Mouse (Mus musculus) lung, postnatal 0 days (tissue): ENCODE measurements at regions not wholly inside any gene's neighbourhood (a gene's known extent, or its start where the extent isn't known, plus 50 kb on each side); places are given as distances from the start of the nearest gene placed in this dataset.

Source experiments
- ATAC-seq: fragments of 200-750 bp; cut with Nextera tagmentation; 2 replicates; pipeline ENCODE4 v1.8.0; 2017; ENCODE audit warnings: moderate library complexity
- DNase-seq: peaks from one replicate; pipeline ENCODE4 v3.0.0-alpha.2; 2016; ENCODE audit warnings: low spot score
- H3K27ac ChIP-seq: fragments of 300-500 bp; sonication (generic); 2 replicates; pipeline ENCODE4 v1.5.1; 2014; ENCODE audit warnings: antibody characterized with exemption, mild to moderate bottlenecking, low read length, mixed read lengths
- H3K27me3 ChIP-seq: fragments of 300-500 bp; sonication (generic); replicated peaks from 2 replicates; pipeline ENCODE4 v1.6.1; 2014; ENCODE audit warnings: low read length, mixed read lengths; ENCODE audit not compliant: insufficient read depth
- H3K36me3 ChIP-seq: fragments of 300-500 bp; sonication (generic); 2 replicates; pipeline ENCODE4 v1.6.1; 2014; ENCODE audit warnings: low read length, mixed read lengths; ENCODE audit not compliant: insufficient read depth
- H3K4me1 ChIP-seq: fragments of 300-500 bp; sonication (generic); 2 replicates; pipeline ENCODE4 v1.6.1; 2014; ENCODE audit warnings: antibody characterized with exemption, low read depth, low read length, mixed read lengths; ENCODE audit not compliant: insufficient read depth
- H3K4me2 ChIP-seq: fragments of 300-500 bp; sonication (generic); replicated peaks from 2 replicates; pipeline ENCODE4 v1.6.1; 2014; ENCODE audit warnings: low read depth, mild to moderate bottlenecking, low read length, moderate library complexity, mixed read lengths
- H3K4me3 ChIP-seq: fragments of 300-500 bp; sonication (generic); 2 replicates; pipeline ENCODE4 v1.5.1; 2014; ENCODE audit warnings: low read depth, low read length
- H3K9ac ChIP-seq: fragments of 300-500 bp; sonication (generic); replicated peaks from 2 replicates; pipeline ENCODE4 v1.6.1; 2014; ENCODE audit warnings: low read depth, mild to moderate bottlenecking
- H3K9me3 ChIP-seq: fragments of 300-500 bp; sonication (generic); 2 replicates; pipeline ENCODE4 v1.6.1; 2016; ENCODE audit warnings: low read length, mixed read lengths
- CTCF ChIP-seq: IDR thresholded peaks from 2 replicates; pipeline ENCODE4 v1.5.1; 2016; ENCODE audit warnings: antibody characterized with exemption, mild to moderate bottlenecking
- EP300 ChIP-seq: IDR thresholded peaks from 2 replicates; pipeline ENCODE4 v1.6.1; 2016; ENCODE audit warnings: antibody characterized with exemption, mild to moderate bottlenecking, control low read depth
- WGBS: fragments of 180-500 bp; shearing (Covaris S2); extraction: QIAGEN DNeasy Blood & Tissue Kit; methylation state at CpG from one replicate; pipeline ENCODE4 v1.1.7; 2014; 5-methylcytosine and 5-hydroxymethylcytosine counted together

DNA sequence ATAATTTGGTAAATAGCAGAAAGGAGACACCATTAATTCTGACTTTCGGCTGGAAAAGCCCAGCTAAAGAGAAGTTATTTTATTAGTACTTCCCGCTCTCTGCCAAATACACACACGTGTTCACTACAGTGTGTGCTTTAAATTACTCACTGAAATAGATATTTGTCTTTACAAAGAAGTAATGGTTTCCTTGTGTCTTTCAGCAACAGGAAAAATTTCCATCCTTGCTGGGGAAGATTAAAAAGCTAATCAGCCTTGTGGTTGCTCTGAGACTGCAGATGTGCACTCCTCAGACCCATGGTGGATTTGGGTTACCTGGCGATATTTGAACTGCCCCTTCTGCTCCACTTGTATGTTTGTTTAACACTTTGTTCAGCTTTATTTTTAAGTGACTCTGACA, 1065.0 kb downstream of the Bcl11a start:
- DNase-seq (no peak), ATAC-seq (no peak)
- H3K27ac ChIP-seq = no peak overlapping the region
- H3K36me3 ChIP-seq = no peaks in the 10 kb centered on the region
- no peak overlapping the region for H3K9ac ChIP-seq
- H3K4me1 ChIP-seq = no peaks in the 10 kb centered on the region
- no peak overlapping the region for H3K4me3 ChIP-seq
- WGBS = 66% methylated on average over 4 of the region's 4 CpGs
- no peaks in the 10 kb centered on the region for H3K9me3 ChIP-seq
- H3K27me3 ChIP-seq = no peaks in the 10 kb centered on the region
- H3K4me2 ChIP-seq = no peak overlapping the region
- TF ChIP-seq EP300 (no peak), CTCF (no peak)

DNA sequence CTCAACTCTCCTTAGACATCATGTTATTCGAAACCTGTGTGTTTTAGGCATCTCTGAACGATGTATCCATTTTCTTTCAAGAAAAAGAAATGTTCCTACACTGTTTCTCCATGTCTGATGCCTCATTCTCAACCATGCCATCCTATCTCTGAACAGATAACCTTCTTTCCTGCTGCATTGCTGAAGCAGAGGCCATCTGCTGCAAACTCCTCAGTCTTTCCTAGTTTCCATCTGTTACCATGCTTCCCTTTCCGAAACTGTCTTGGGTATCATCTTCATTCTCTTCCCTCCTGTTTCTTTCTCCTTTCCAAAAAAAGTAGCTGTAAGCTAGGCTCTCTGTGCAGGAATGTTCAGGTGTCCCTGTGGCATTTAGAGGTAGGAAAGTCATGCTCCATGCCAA, 1063.3 kb downstream of the 5730522E02Rik start:
- WGBS = 72% methylated on average over 3 of the region's 3 CpGs
- no peak overlapping the region for H3K4me2 ChIP-seq
- no peaks in the 10 kb centered on the region for H3K9me3 ChIP-seq
- no peak overlapping the region for H3K9ac ChIP-seq
- H3K4me1 ChIP-seq = no peaks in the 10 kb centered on the region
- no peak overlapping the region for H3K4me3 ChIP-seq
- DNase-seq = no peak
- no peak for ATAC-seq
- no peak for TF ChIP-seq EP300
- TF ChIP-seq CTCF = no peak
- H3K27ac ChIP-seq = no peak overlapping the region
- H3K36me3 ChIP-seq = no peaks in the 10 kb centered on the region
- H3K27me3 ChIP-seq = no peaks in the 10 kb centered on the region

DNA sequence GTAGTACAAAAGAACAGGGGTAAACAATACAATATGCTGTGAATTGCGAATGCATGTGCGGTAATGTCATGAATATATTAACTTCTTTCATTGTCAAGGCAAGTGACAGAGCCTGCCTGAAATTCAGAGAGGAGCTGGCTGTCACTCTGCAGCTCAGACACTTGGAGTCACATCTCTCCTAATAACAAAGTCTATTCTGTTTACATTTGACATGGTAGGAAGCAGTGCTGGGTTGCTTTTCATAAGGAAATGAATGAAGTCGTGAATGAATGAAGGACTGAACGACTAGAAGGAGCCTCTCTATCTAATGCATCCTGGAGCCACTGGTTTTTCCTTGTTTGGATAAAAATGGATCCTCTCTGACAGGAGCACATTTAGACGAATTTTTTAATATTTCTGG, 1053.9 kb downstream of the 5730522E02Rik start:
- Histone ChIP-seq H3K4me2 (no peak overlapping the region), H3K4me1 (no peaks in the 10 kb centered on the region)
- DNase-seq = no peak

DNA sequence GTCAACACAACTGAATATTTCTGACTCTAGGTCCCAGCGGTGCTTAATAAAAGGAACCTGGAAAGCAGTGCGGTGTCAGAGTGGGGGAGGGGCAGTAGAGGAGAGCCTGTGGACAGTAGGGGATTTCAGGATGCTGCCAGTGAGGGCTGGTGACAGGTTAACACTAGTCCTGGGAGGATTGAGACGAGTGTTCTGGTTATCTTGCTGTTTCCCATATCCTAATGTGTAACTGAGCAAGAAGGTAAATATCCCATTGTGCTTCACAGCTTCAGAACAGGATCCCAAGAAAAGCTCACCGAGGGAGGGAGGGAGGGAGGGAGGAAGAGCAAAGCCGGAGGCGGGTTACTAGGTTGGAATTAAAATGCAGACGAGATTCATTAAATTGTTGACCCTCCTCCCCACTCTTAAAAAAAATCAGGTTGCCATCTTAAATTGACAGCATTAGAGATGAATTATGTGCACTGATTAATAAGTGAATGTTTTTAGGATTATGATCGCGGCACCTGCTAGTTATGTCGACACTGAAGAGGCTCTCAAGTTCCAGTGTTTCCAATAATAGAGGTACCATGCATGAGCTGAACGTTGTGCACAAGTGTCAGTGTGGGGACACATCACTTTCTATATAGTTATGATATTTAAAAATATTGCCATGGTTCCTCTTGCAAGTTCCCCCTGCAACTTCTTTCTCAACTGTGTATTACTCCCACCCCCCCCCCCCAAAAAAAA, 1053.3 kb downstream of the 5730522E02Rik start:
- no peak overlapping the region for H3K4me2 ChIP-seq
- DNase-seq = no peak

More for the DNA sequence above, 1053.9 kb downstream of the 5730522E02Rik start:
- H3K27ac ChIP-seq = no peak overlapping the region
- no peak overlapping the region for H3K9ac ChIP-seq
- H3K9me3 ChIP-seq = no peaks in the 10 kb centered on the region
- no peak overlapping the region for H3K4me3 ChIP-seq
- no peak for ATAC-seq
- H3K27me3 ChIP-seq = no peaks in the 10 kb centered on the region
- no peak for TF ChIP-seq CTCF
- no peak for TF ChIP-seq EP300
- WGBS = 29% methylated on average over 5 of the region's 5 CpGs
- H3K36me3 ChIP-seq = no peaks in the 10 kb centered on the region

DNA sequence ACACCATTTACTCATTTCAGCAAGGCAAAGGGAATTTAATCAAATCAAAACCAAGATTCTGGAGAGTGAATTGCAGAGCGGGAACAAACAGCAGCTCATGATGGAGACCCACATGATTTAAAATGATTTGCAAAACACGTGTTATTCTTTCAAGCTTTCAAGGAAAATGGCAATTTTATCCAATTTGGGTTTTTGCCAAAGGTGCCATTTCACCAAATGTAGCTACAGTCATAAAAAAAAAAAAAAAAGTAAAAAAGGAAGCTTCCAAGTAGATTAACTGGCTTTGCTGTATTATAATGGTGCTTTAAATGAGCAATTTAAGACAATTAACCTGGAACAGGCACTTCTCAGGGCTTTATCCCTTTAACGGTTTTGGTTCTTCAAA, 1052.7 kb downstream of the 5730522E02Rik start:
- Histone ChIP-seq H3K9me3 (no peaks in the 10 kb centered on the region), H3K27me3 (no peaks in the 10 kb centered on the region), H3K27ac (no peak overlapping the region), H3K4me1 (no peaks in the 10 kb centered on the region), H3K4me3 (no peak overlapping the region), H3K9ac (no peak overlapping the region), H3K4me2 (no peak overlapping the region), H3K36me3 (no peaks in the 10 kb centered on the region)
- no peak for ATAC-seq
- WGBS = 65% methylated on average over 3 of the region's 3 CpGs
- TF ChIP-seq EP300 (no peak), CTCF (no peak)
- no peak for DNase-seq

More for the DNA sequence above, 1053.3 kb downstream of the 5730522E02Rik start:
- H3K4me1 ChIP-seq = no peaks in the 10 kb centered on the region
- H3K4me3 ChIP-seq = no peak overlapping the region
- WGBS = 26% methylated on average over 11 of the region's 11 CpGs
- ATAC-seq = no peak
- no peaks in the 10 kb centered on the region for H3K27me3 ChIP-seq
- H3K27ac ChIP-seq = no peak overlapping the region
- H3K9me3 ChIP-seq = no peaks in the 10 kb centered on the region
- no peak overlapping the region for H3K9ac ChIP-seq
- H3K36me3 ChIP-seq = no peaks in the 10 kb centered on the region
- no peak for TF ChIP-seq EP300
- no peak for TF ChIP-seq CTCF

DNA sequence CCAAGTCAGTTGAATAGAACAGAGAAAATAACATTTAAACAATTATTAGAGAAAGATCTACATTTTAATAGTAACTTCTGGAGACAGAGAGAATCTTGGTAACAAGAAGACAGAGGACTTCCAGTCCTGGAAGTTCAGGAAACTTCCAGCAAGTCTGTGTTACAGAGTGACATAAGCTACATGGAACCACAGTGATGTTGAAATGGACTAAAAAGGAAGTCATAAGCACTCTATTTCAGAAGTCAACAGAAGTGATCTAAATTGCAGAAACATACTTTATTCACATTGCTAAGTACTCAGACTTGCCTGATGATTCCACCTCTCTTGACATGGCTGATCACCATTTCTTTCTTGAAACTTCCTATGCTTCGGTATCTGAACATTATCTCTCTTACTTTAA, 1051.7 kb downstream of the 5730522E02Rik start:
- no peak for ATAC-seq
- 86% methylated on average over 1 of the region's 1 CpGs for WGBS

DNA sequence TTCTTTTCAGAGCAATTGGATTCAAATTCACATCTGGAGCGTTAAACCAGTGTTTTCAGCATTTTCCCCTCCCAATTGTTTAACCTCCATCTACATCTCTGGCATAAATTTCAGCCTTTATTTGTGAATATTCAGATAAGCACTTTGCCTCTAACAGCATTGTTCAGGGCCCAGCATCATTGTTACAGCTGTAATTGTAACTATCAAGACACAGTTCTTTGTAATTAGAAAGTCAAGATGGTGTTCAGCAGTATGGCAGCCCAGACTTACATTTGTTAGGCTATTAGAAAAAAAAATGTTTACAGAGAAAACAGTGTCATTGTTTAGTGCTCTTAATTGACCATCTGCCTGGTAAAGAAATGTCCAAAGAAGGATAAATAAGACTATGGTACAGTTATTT, 1042.6 kb downstream of the 5730522E02Rik start:
- ATAC-seq = no peak
- WGBS = 83% methylated on average over 1 of the region's 1 CpGs
- Histone ChIP-seq H3K27ac (no peak overlapping the region), H3K4me1 (no peaks in the 10 kb centered on the region), H3K4me3 (no peak overlapping the region), H3K4me2 (no peak overlapping the region), H3K36me3 (no peaks in the 10 kb centered on the region), H3K27me3 (no peaks in the 10 kb centered on the region), H3K9ac (no peak overlapping the region), H3K9me3 (no peaks in the 10 kb centered on the region)
- no peak for DNase-seq
- TF ChIP-seq CTCF = no peak
- no peak for TF ChIP-seq EP300

More for the DNA sequence above, 1051.7 kb downstream of the 5730522E02Rik start:
- Histone ChIP-seq H3K9me3 (no peaks in the 10 kb centered on the region), H3K4me1 (no peaks in the 10 kb centered on the region), H3K36me3 (no peaks in the 10 kb centered on the region), H3K27me3 (no peaks in the 10 kb centered on the region), H3K4me3 (no peak overlapping the region), H3K9ac (no peak overlapping the region), H3K27ac (no peak overlapping the region), H3K4me2 (no peak overlapping the region)
- DNase-seq = no peak
- TF ChIP-seq CTCF (no peak), EP300 (no peak)
